Mouse (Mus musculus) CH12.LX (cell line): Measurements from ENCODE around the gene Vapb. TPM values are rescaled to one million over a fixed set of nuclear protein-coding genes. Genes with fewer than 3 reads are reported as not detected.

Source experiments
- DNase-seq: peaks from one replicate; pipeline ENCODE4 v3.0.0-alpha.2; 2013; ENCODE audit errors: extremely low read depth
- H3K27ac ChIP-seq: 2 replicates; pipeline ENCODE4 v1.5.1; 2012; ENCODE audit warnings: low read depth, mild to moderate bottlenecking, control low read depth, moderate library complexity; ENCODE audit not compliant: insufficient read depth
- H3K27me3 ChIP-seq: replicated peaks from 2 replicates; pipeline ENCODE3; 2012; ENCODE audit warnings: inconsistent platforms
- H3K36me3 ChIP-seq, 2 experiments: replicated peaks in 1 of 2; 2 replicates each; pipeline versions ENCODE3 to v1.6.1; 2012; ENCODE audit warnings: inconsistent platforms in 1 of 2, low read length in 1 of 2, mild to moderate bottlenecking in 1 of 2, mixed read lengths in 1 of 2, moderate library complexity in 1 of 2; ENCODE audit not compliant: control insufficient read depth in 1 of 2, insufficient read depth in 1 of 2
- H3K4me1 ChIP-seq, 2 experiments: 2 replicates each; pipeline ENCODE4 v1.6.1; 2012; ENCODE audit warnings: inconsistent platforms in 1 of 2, moderate library complexity in 1 of 2; ENCODE audit not compliant: insufficient read depth in 2 of 2, control insufficient read depth in 1 of 2
- H3K4me2 ChIP-seq: 2 replicates; pipeline ENCODE4 v1.6.1; 2012; ENCODE audit warnings: low read depth, mild to moderate bottlenecking, control low read depth; ENCODE audit not compliant: poor library complexity, insufficient read depth, severe bottlenecking
- H3K4me3 ChIP-seq, 3 experiments: fragments of 150-350 bp in 1 of 3; sonication (generic) in 1 of 3; replicated peaks in 1 of 3; 2 replicates each; pipeline versions ENCODE3 to v1.5.1; 2011 to 2012; ENCODE audit warnings: low read depth in 2 of 3, low read length in 2 of 3, mild to moderate bottlenecking in 2 of 3, moderate library complexity in 2 of 3, control low read depth in 1 of 3, improper control_type of control experiment in 1 of 3, inconsistent platforms in 1 of 3, mixed read lengths in 1 of 3; ENCODE audit not compliant: poor library complexity in 1 of 3
- H3K79me2 ChIP-seq: replicated peaks from 2 replicates; pipeline ENCODE4 v1.6.1; 2012; ENCODE audit warnings: mild to moderate bottlenecking, moderate library complexity; ENCODE audit not compliant: control insufficient read depth, poor library complexity, insufficient read depth, severe bottlenecking; ENCODE audit errors: extremely low read depth
- H3K9ac ChIP-seq: 2 replicates; pipeline ENCODE4 v1.6.1; 2012; ENCODE audit warnings: low read depth, mild to moderate bottlenecking, control low read depth, moderate library complexity; ENCODE audit not compliant: insufficient read depth
- H3K9me3 ChIP-seq: replicated peaks from 2 replicates; pipeline ENCODE3; 2012; ENCODE audit warnings: low read length, inconsistent platforms, mixed read lengths
- CHD1 ChIP-seq: IDR thresholded peaks from 2 replicates; pipeline ENCODE4 v1.6.1; 2012; ENCODE audit warnings: low read depth, low read length, improper control_type of control experiment, inconsistent platforms
- ELF1 ChIP-seq: IDR thresholded peaks from 2 replicates; pipeline ENCODE4 v1.6.1; 2014; ENCODE audit warnings: low read depth, mild to moderate bottlenecking, inconsistent platforms, low read length, improper control_type of control experiment
- GABPA ChIP-seq: IDR thresholded peaks from 2 replicates; pipeline ENCODE4 v1.6.1; 2012; ENCODE audit warnings: low read depth, low read length, improper control_type of control experiment, inconsistent platforms; ENCODE audit not compliant: insufficient replicate concordance
- HCFC1 ChIP-seq: IDR thresholded peaks from 2 replicates; pipeline ENCODE4 v1.6.1; 2012; ENCODE audit warnings: low read depth, mild to moderate bottlenecking, inconsistent platforms, low read length, improper control_type of control experiment
- JUN ChIP-seq: IDR thresholded peaks from 2 replicates; pipeline ENCODE4 v1.6.1; 2011; ENCODE audit warnings: low read depth, mild to moderate bottlenecking, low read length, improper control_type of control experiment, moderate library complexity; ENCODE audit not compliant: insufficient read depth
- KAT2A ChIP-seq: IDR thresholded peaks from 2 replicates; pipeline ENCODE4 v1.6.1; 2012; ENCODE audit warnings: low read length, improper control_type of control experiment, inconsistent platforms; ENCODE audit not compliant: insufficient replicate concordance
- MAFK ChIP-seq: IDR thresholded peaks from 2 replicates; pipeline ENCODE4 v1.6.1; 2011; ENCODE audit warnings: low read length, improper control_type of control experiment; ENCODE audit not compliant: insufficient replicate concordance
- MEF2A ChIP-seq: IDR thresholded peaks from 2 replicates; pipeline ENCODE4 v1.6.1; 2014; ENCODE audit warnings: low read depth, mild to moderate bottlenecking, inconsistent platforms, low read length, improper control_type of control experiment, borderline replicate concordance
- PAX5 ChIP-seq: IDR thresholded peaks from 2 replicates; pipeline ENCODE4 v1.6.1; 2012; ENCODE audit warnings: low read length, inconsistent platforms, mixed read lengths
- POLR2AphosphoS2 ChIP-seq: IDR thresholded peaks from 2 replicates; pipeline ENCODE4 v1.6.1; 2011; ENCODE audit warnings: low read depth, low read length, improper control_type of control experiment
- RAD21 ChIP-seq: IDR thresholded peaks from 2 replicates; pipeline ENCODE4 v1.6.1; 2011; ENCODE audit warnings: low read depth, mild to moderate bottlenecking, low read length, improper control_type of control experiment, moderate library complexity
- RCOR1 ChIP-seq: conservative IDR thresholded peaks from 2 replicates; pipeline ENCODE4 v1.6.1; 2012; ENCODE audit warnings: low read depth, mild to moderate bottlenecking, inconsistent platforms, low read length, improper control_type of control experiment
- TCF12 ChIP-seq: IDR thresholded peaks from 2 replicates; pipeline ENCODE4 v1.6.1; 2014; ENCODE audit warnings: low read depth, mild to moderate bottlenecking, inconsistent platforms, low read length, improper control_type of control experiment
- UBTF ChIP-seq: IDR thresholded peaks from 2 replicates; pipeline ENCODE4 v1.6.1; 2012; ENCODE audit warnings: low read depth, mild to moderate bottlenecking, inconsistent platforms, low read length, improper control_type of control experiment, moderate library complexity
- USF1 ChIP-seq: IDR thresholded peaks from 2 replicates; pipeline ENCODE4 v1.6.1; 2014; ENCODE audit warnings: low read depth, mild to moderate bottlenecking, inconsistent platforms, low read length, improper control_type of control experiment
- ZKSCAN1 ChIP-seq: IDR thresholded peaks from 2 replicates; pipeline ENCODE4 v1.6.1; 2012; ENCODE audit warnings: low read depth, inconsistent platforms, low read length, improper control_type of control experiment, borderline replicate concordance
- dilution Hi-C: fragments of 300-500 bp; cut with MboI; formaldehyde crosslinking; loops from 2 replicates; pipeline ENCODE4 v1.14.3; 2020; ENCODE audit warnings: low sequenced_read_pairs; ENCODE audit not compliant: extremely low pct_unique_long_range_greater_than_20kb, extremely low pct_ligation_motif_present
- in situ Hi-C: fragments of 300-500 bp; cut with MboI; formaldehyde crosslinking; loops from 3 replicates; pipeline ENCODE4 v1.14.3; 2019; ENCODE audit warnings: low sequenced_read_pairs, low pct_ligation_motif_present, low pct_unique_long_range_greater_than_20kb, mixed read lengths
- polyA plus RNA-seq: library from polyadenylated mRNA; unstranded; fragments of >175 nt; gene quantifications from 2 replicates; pipeline ENCODE4 v1.2.1, GENCODE M21; 2012; ENCODE audit warnings: low read depth; ENCODE audit not compliant: insufficient read length
- total RNA-seq, 2 experiments: library from RNA; depleted of rRNA; stranded (reverse); fragments of 300-350 nt in 1 of 2; fragments of >200 nt in 1 of 2; gene quantifications; 2 replicates each; pipeline ENCODE4 v1.2.3; 2012 to 2014

Gene Vapb
- total and polyA plus RNA-seq, 3 experiments = 20.9 to 46.4 (median 44.7) TPM

GRCm38 (mm10) chr2:173724382-173724781 lies 12.9 kb upstream of the Vapb start:
- no peaks in the 10 kb centered on the region for H3K27me3 ChIP-seq
- dilution Hi-C loops (no loop called here), in situ Hi-C loops (no loop called here)
- H3K4me1 ChIP-seq = peaks cover 0 to 4% of the 10 kb centered on the region in 2 experiments; a peak in 1 of 4 replicates
- H3K9me3 ChIP-seq = no peaks in the 10 kb centered on the region
- H3K9ac ChIP-seq = no peak overlapping the region
- no peaks in the 10 kb centered on the region for H3K36me3 ChIP-seq
- H3K4me3 ChIP-seq = no peak overlapping the region
- no peak for TF ChIP-seq UBTF
- no peak for TF ChIP-seq CHD1
- no peak for TF ChIP-seq HCFC1
- no peak for TF ChIP-seq RCOR1
- TF ChIP-seq JUN = no peak
- no peak for TF ChIP-seq GABPA
- TF ChIP-seq POLR2AphosphoS2 = no peak
- TF ChIP-seq USF1 = no peak
- no peak for TF ChIP-seq MAFK
- no peak for TF ChIP-seq ZKSCAN1
- no peak for TF ChIP-seq PAX5
- no peaks in the 10 kb centered on the region for H3K79me2 ChIP-seq
- DNase-seq = no peak
- H3K27ac ChIP-seq = no peak overlapping the region
- H3K4me2 ChIP-seq = no peak overlapping the region

DNA sequence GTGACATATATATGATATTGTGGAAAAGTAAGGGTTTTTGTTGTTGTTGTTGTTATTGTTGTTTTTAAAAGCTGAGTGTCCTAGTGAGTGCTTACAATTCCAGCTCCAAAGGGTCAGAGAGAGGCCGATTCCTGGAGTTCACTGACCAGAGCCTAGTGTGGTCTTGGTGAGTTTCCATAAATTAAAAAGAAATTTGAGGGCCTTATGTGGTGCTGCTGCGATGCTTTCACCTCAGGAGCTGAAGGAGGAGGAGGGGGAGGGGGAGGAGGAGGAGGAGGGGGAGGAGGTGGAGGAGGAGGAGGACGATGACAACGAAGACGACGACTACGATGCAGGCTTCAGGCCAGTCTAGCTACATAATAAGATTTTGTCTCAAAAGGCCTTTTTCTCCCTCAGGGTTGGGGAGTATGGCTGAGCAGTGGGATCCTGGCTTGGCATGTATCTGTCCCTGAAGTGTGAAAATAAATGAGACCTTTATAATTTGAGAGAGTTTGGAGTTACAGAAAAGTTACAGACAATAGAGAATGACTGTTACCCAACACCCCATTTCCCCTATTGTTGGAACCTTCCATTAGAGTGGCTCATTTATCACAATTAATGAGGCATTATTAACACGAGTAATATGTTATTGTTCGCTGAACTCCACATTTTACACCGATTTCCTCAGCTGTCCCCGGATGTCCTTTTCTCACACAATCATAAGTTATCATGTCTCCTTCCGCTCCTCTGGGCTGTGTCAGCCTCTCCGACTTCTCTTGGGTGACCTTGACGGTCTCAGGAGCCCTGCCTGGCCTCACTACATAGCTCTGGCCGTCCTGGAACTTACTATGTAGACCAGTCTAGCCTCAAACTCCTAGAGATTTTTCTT lies 12.1 kb upstream of the Vapb start:
- Histone ChIP-seq H3K4me3 (no peak overlapping the region), H3K27ac (no peak overlapping the region), H3K4me1 (peaks cover 0 to 4% of the 10 kb centered on the region in 2 experiments; a peak in 1 of 4 replicates), H3K36me3 (no peaks in the 10 kb centered on the region), H3K9me3 (no peaks in the 10 kb centered on the region), H3K4me2 (no peak overlapping the region), H3K79me2 (no peaks in the 10 kb centered on the region), H3K27me3 (no peaks in the 10 kb centered on the region), H3K9ac (no peak overlapping the region)
- dilution Hi-C loops = no loop called here
- no peak for DNase-seq
- in situ Hi-C loops = no loop called here
- TF ChIP-seq ELF1 (no peak), KAT2A (no peak), ZKSCAN1 (no peak), RAD21 (no peak), USF1 (no peak), TCF12 (no peak), MEF2A (no peak)
